Mouse (Mus musculus) midbrain, embryonic 16.5 days (tissue): ENCODE results near the gene Gnb4. TPM values are rescaled to one million over a fixed set of nuclear protein-coding genes. Genes with fewer than 3 reads are reported as not detected.

ENCODE experiments used
- ATAC-seq: fragments of 200-750 bp; cut with Nextera tagmentation; 2 replicates; pipeline ENCODE4 v1.8.0; 2017; ENCODE audit warnings: moderate TSS enrichment
- H3K27ac ChIP-seq: fragments of 300-500 bp; sonication (generic); 2 replicates; pipeline ENCODE4 v1.5.1; 2014; ENCODE audit warnings: mild to moderate bottlenecking, low read length, mixed read lengths
- H3K27me3 ChIP-seq: fragments of 300-500 bp; sonication (generic); 2 replicates; pipeline ENCODE4 v1.6.1; 2014; ENCODE audit warnings: low read depth, low read length, mixed read lengths; ENCODE audit not compliant: control insufficient read depth, insufficient read depth
- H3K36me3 ChIP-seq: fragments of 300-500 bp; sonication (generic); 2 replicates; pipeline ENCODE4 v1.6.1; 2014; ENCODE audit warnings: mild to moderate bottlenecking, low read length, moderate library complexity, mixed read lengths; ENCODE audit not compliant: control insufficient read depth, insufficient read depth
- H3K4me1 ChIP-seq: fragments of 300-500 bp; sonication (generic); 2 replicates; pipeline ENCODE4 v1.6.1; 2014; ENCODE audit warnings: mild to moderate bottlenecking, low read length, mixed read lengths; ENCODE audit not compliant: control insufficient read depth, insufficient read depth
- H3K4me2 ChIP-seq: fragments of 300-500 bp; sonication (generic); 2 replicates; pipeline ENCODE4 v1.6.1; 2014; ENCODE audit warnings: mild to moderate bottlenecking, low read length, mixed read lengths
- H3K4me3 ChIP-seq: fragments of 300-500 bp; sonication (generic); 2 replicates; pipeline ENCODE4 v1.5.1; 2014; ENCODE audit warnings: low read depth, mild to moderate bottlenecking, low read length, moderate library complexity, mixed read lengths
- H3K9ac ChIP-seq: fragments of 300-500 bp; sonication (generic); 2 replicates; pipeline ENCODE4 v1.6.1; 2014; ENCODE audit warnings: low read depth, low read length, mixed read lengths
- H3K9me3 ChIP-seq: fragments of 300-500 bp; sonication (generic); replicated peaks from 2 replicates; pipeline ENCODE4 v1.6.1; 2014; ENCODE audit warnings: mild to moderate bottlenecking, low read length, mixed read lengths; ENCODE audit not compliant: control insufficient read depth, poor library complexity, severe bottlenecking
- WGBS: fragments of 180-500 bp; shearing (Covaris S2); extraction: QIAGEN DNeasy Blood & Tissue Kit; methylation state at CpG from one replicate; pipeline ENCODE4 v1.1.7; 2014; 5-methylcytosine and 5-hydroxymethylcytosine counted together
- polyA plus RNA-seq: library from polyadenylated mRNA; unstranded; fragments of >200 nt; fragmentation: Nextera tagmentation; extraction: Ambion mirVana; gene quantifications from 2 replicates; pipeline ENCODE4 v1.2.1, GENCODE M21; 2015

Gene Gnb4
- polyA plus RNA-seq, 1 experiment from 2014 or later, result 105 TPM

GRCm38 (mm10) chr3:32652739-32653138 lies 36.4 kb upstream of the Gnb4 start:
- Histone ChIP-seq H3K9ac (no peak overlapping the region), H3K4me1 (no peaks in the 10 kb centered on the region)
- ATAC-seq, result no peak

DNA sequence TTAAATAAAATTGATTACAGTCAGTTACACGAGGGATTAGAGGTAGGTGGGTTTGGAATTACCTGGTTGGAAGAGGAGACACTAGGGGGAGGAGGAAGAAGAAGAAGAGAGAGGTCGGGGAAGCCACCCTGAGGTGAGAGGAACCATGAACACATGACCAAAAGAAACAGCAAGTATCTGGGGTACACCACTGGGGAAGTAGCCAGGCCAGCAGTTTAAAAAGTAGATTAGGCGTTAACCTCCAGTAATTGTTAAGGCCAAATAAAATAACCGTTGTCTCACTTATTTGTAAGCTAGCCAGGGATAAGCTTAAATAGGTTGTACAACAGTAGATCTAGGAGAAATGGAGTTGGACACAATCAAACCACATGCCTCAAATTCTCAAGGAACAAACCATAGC lies 32.9 kb upstream of the Gnb4 start:
- H3K27me3 ChIP-seq, result no peaks in the 10 kb centered on the region
- ATAC-seq, result no peak
- H3K4me3 ChIP-seq, result no peak overlapping the region
- no peaks in the 10 kb centered on the region for H3K4me1 ChIP-seq
- H3K27ac ChIP-seq, result no peak overlapping the region
- H3K36me3 ChIP-seq, result no peaks in the 10 kb centered on the region
- no peaks in the 10 kb centered on the region for H3K9me3 ChIP-seq
- WGBS, result 76% methylated on average over 4 of the region's 4 CpGs
- no peak overlapping the region for H3K4me2 ChIP-seq
- no peak overlapping the region for H3K9ac ChIP-seq

More at GRCm38 (mm10) chr3:32652739-32653138, 36.4 kb upstream of the Gnb4 start:
- no peak overlapping the region for H3K4me3 ChIP-seq
- no peaks in the 10 kb centered on the region for H3K27me3 ChIP-seq
- H3K4me2 ChIP-seq, result no peak overlapping the region
- 84% methylated on average over 4 of the region's 4 CpGs for WGBS
- H3K9me3 ChIP-seq, result no peaks in the 10 kb centered on the region
- H3K27ac ChIP-seq, result no peak overlapping the region
- no peaks in the 10 kb centered on the region for H3K36me3 ChIP-seq

DNA sequence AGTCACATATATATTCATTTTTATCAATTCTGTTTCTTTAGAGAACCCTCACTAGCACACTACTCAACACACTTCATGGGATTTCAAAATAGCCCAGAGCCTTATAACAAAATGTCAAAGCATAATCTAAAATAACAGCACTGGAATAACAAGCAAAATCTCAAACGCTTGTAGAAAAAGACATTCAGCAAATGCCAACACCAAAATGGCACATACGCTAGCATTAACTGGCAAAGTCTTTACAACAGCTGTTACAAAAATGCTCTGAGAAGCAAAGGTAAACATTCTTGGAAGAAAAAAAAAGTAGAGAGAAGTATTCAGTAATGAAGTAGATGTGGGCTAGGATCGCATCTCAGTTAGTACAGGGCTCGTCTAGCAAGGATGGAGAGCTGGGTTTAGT lies 30.5 kb upstream of the Gnb4 start:
- Histone ChIP-seq H3K27me3 (no peaks in the 10 kb centered on the region), H3K4me3 (no peak overlapping the region), H3K9ac (no peak overlapping the region), H3K4me1 (no peaks in the 10 kb centered on the region), H3K4me2 (no peak overlapping the region), H3K36me3 (no peaks in the 10 kb centered on the region), H3K9me3 (no peaks in the 10 kb centered on the region), H3K27ac (no peak overlapping the region)
- WGBS, result 88% methylated on average over 4 of the region's 4 CpGs
- no peak for ATAC-seq

DNA sequence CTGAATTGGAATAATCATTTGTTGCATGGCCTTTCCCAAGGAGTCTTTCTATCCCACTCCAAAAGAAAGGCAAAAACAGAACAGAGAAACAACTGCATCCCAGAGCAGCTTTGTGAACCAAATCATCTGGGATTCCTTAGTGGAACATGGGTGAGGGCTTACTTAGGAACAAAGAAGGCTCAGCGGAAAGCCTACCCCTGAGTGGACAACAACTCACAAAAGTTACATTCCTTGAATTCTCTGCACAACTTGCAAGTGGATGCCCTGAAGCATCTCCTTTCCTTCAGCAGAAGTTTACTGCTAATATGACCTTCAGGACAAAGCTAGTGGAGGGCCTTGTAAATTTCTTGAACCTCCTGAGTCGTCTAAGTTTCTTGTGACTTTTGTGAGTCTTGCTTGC lies 28.4 kb upstream of the Gnb4 start:
- Histone ChIP-seq H3K9me3 (no peaks in the 10 kb centered on the region), H3K9ac (no peak overlapping the region), H3K4me2 (no peak overlapping the region), H3K36me3 (no peaks in the 10 kb centered on the region), H3K4me1 (no peaks in the 10 kb centered on the region), H3K27ac (no peak overlapping the region), H3K4me3 (no peak overlapping the region), H3K27me3 (no peaks in the 10 kb centered on the region)
- 76% methylated on average over 2 of the region's 2 CpGs for WGBS
- no peak for ATAC-seq

DNA sequence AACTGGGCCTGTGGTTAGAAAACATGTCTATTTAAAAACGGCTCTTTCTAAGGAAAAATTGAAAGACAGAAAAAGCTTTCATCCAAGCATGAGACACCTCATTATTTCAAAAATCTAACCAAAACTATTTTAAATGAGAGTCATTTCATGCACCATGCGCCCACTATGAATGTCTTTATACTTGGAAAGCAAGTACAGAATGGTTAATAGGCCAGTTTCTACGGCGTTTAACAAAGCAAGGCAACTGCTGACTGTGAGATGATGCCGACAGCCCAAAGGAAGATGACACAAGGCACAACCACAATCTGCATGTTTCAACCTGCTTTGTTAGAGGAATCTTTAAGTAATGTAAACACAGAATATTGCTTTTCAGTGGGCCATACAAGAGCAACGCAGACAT lies 25.7 kb upstream of the Gnb4 start:
- no peak overlapping the region for H3K9ac ChIP-seq
- no peaks in the 10 kb centered on the region for H3K36me3 ChIP-seq
- no peak overlapping the region for H3K4me3 ChIP-seq
- no peaks in the 10 kb centered on the region for H3K4me1 ChIP-seq
- no peaks in the 10 kb centered on the region for H3K9me3 ChIP-seq
- no peaks in the 10 kb centered on the region for H3K27me3 ChIP-seq
- no peak overlapping the region for H3K4me2 ChIP-seq
- 81% methylated on average over 6 of the region's 6 CpGs for WGBS
- no peak for ATAC-seq
- H3K27ac ChIP-seq, result no peak overlapping the region

DNA sequence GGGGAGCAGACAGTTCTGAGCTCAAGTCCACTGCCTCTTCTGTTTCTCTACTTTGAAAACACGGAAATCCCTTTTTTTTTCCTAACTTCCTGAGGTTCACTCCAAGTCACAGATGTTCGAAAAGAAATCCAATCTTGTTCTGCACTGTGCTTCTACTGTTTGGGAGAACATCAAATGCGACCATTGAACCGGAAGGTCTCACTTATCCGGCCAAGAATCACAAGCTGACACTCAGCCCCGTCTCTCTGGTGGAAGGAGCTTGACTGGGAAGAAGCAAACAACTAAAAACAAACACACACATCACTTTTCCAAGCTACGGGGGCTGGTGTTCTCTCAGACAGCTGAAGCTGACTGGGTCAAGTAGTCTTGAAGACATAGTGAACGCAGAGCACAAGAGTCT lies 21.9 kb upstream of the Gnb4 start:
- no peaks in the 10 kb centered on the region for H3K27me3 ChIP-seq
- H3K36me3 ChIP-seq, result no peaks in the 10 kb centered on the region
- no peak overlapping the region for H3K4me3 ChIP-seq
- no peak overlapping the region for H3K9ac ChIP-seq
- no peak overlapping the region for H3K4me2 ChIP-seq
- 65% methylated on average over 8 of the region's 8 CpGs for WGBS
- no peak overlapping the region for H3K27ac ChIP-seq
- no peaks in the 10 kb centered on the region for H3K4me1 ChIP-seq
- ATAC-seq, result no peak
- no peaks in the 10 kb centered on the region for H3K9me3 ChIP-seq

DNA sequence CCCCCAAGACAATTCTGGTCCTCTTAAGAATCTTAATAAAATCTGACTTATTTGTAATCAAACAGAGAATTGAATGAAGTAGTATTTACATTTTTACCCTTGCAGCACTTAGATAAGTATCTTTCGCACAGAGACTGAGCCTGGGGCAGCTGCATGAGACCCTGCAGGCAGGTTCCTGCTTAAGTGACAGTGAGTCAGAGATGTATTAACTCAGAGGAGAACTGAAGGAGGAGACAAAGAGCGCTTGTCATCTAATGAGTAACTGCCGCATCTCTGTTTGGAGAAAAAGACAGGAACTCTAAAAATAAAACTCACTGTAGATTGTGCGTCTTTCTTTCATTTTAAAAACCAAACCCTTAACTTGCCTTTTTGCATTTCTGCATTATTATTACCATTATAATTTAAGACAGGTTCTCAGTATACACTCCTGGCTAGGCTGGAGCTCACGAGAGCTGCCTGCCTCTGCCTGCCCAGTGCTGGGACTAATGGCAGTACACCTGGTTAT lies 16.4 kb upstream of the Gnb4 start:
- Histone ChIP-seq H3K4me2 (no peak overlapping the region), H3K4me3 (no peak overlapping the region), H3K9ac (no peak overlapping the region), H3K36me3 (no peaks in the 10 kb centered on the region), H3K4me1 (no peaks in the 10 kb centered on the region), H3K27me3 (no peaks in the 10 kb centered on the region), H3K27ac (no peak overlapping the region), H3K9me3 (no peaks in the 10 kb centered on the region)
- no peak for ATAC-seq
- WGBS, result 85% methylated on average over 5 of the region's 5 CpGs

DNA sequence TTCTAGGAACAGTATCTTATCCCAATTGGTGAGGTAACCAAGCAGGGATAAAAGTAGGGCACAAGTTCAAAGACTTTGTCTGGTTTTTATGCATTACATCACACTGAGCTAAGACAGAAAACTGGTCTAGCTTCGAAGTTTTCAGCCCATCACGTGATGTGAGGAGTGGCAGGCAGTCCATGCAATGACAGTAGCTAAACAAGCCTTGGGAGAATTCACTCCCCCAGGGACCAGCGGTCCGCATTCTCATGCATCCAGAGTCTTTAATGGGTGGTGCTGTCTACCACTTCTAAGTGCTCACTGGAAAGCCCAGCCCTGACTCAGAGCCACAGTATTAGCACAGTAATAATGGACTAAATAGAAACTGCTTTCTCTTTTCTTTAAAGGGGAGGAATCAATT lies 13.8 kb upstream of the Gnb4 start:
- Histone ChIP-seq H3K4me2 (no peak overlapping the region), H3K4me3 (no peak overlapping the region), H3K9me3 (no peaks in the 10 kb centered on the region), H3K27ac (no peak overlapping the region), H3K27me3 (no peaks in the 10 kb centered on the region), H3K4me1 (no peaks in the 10 kb centered on the region), H3K36me3 (no peaks in the 10 kb centered on the region), H3K9ac (no peak overlapping the region)
- 64% methylated on average over 4 of the region's 4 CpGs for WGBS
- no peak for ATAC-seq

DNA sequence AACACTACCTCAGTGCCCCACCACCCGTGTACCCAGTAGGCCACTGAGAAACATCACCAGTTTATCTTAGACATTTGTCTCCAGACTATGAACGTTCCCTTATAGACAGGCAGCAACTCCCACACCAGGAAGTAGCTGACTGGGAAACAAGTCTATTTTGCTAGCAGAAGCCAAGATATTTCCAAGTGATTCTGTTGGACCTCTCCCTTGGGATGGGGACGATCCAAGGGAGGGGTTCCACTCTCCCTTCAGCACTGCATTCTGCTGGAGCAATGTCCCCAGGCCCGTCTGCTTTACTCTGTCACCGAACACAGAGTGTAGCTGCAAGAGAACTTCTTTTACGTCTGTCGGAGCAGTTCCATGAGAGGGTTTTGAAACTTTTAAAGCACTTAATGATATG lies 11.8 kb upstream of the Gnb4 start:
- no peak overlapping the region for H3K27ac ChIP-seq
- no peak overlapping the region for H3K4me3 ChIP-seq
- no peaks in the 10 kb centered on the region for H3K27me3 ChIP-seq
- no peak overlapping the region for H3K4me2 ChIP-seq
- H3K9ac ChIP-seq, result no peak overlapping the region
- 82% methylated on average over 7 of the region's 7 CpGs for WGBS
- H3K9me3 ChIP-seq, result no peaks in the 10 kb centered on the region
- ATAC-seq, result no peak
- no peaks in the 10 kb centered on the region for H3K4me1 ChIP-seq
- H3K36me3 ChIP-seq, result no peaks in the 10 kb centered on the region

- WGBS, result 88% methylated on average over 3 of the region's 3 CpGs
- peaks cover 4% of the 10 kb centered on the region; the same call in 1 of the 2 replicates for H3K4me1 ChIP-seq
- no peak for ATAC-seq
Observed at GRCm38 (mm10) chr3:32622106-32622505, 5.7 kb upstream of the Gnb4 start.

More at GRCm38 (mm10) chr3:32622106-32622505, 5.7 kb upstream of the Gnb4 start:
- H3K9ac ChIP-seq, result no peak overlapping the region
- H3K36me3 ChIP-seq, result no peaks in the 10 kb centered on the region
- H3K4me2 ChIP-seq, result no peak overlapping the region
- H3K27ac ChIP-seq, result no peak overlapping the region
- H3K4me3 ChIP-seq, result no peak overlapping the region
- no peaks in the 10 kb centered on the region for H3K9me3 ChIP-seq
- H3K27me3 ChIP-seq, result no peaks in the 10 kb centered on the region
